Mouse (Mus musculus) olfactory bulb, adult 2 months (tissue): ENCODE results near the gene Igfbp2.

ENCODE experiments used
- CTCF ChIP-seq: fragments of 200-500 bp; IDR thresholded peaks from 2 replicates; pipeline ENCODE4 v1.5.1; 2012; ENCODE audit warnings: low read depth, mild to moderate bottlenecking, low read length, moderate library complexity; ENCODE audit not compliant: insufficient read depth
- POLR2A ChIP-seq: fragments of 200-500 bp; IDR thresholded peaks from 2 replicates; pipeline ENCODE4 v1.6.1; 2012; ENCODE audit warnings: mild to moderate bottlenecking, low read depth, low read length, moderate library complexity; ENCODE audit not compliant: insufficient read depth

- TF ChIP-seq CTCF (no peak), POLR2A (no peak)
Observed at GRCm38 (mm10) chr1:72805037-72805436, 19.3 kb upstream of the Igfbp2 start.
